Mouse (Mus musculus): ENCODE data around the gene Slc39a11. TPM values are rescaled to one million over a fixed set of nuclear protein-coding genes. Genes with fewer than 3 reads are reported as not detected.

Slc39a11 gene
- total and polyA plus RNA-seq, 3 experiments = 43.2 to 54.4 (median 51.0) TPM

DNA sequence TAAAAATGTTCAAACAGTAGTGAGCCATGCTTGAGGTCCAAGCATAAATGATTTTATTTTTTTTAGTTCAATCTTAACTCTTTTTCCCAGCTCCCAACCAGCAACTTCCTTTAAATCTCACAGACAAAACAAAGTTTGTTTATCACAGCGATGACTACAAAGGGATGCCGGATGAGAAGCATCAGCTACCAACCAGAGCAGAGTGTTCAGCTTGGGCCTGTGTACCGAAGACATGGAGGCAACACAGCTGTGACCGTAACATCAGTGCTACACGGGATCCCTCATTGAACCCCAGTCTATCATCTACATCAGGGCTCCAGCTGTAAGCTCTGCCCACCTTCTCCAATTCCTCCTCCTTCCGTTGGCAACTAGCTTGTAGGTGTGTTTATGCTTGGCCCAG, 213.6 kb downstream of the Slc39a11 start:
- in situ Hi-C loops (cut with MboI; ENCODE audit: low pct_ligation_motif_present, low pct_unique_long_range_greater_than_20kb, low sequenced_read_pairs) = no loop called here
- peaks cover 7% of the 10 kb centered on the region for H3K9me3 ChIP-seq (replicated peaks; ENCODE audit: low read length)

DNA sequence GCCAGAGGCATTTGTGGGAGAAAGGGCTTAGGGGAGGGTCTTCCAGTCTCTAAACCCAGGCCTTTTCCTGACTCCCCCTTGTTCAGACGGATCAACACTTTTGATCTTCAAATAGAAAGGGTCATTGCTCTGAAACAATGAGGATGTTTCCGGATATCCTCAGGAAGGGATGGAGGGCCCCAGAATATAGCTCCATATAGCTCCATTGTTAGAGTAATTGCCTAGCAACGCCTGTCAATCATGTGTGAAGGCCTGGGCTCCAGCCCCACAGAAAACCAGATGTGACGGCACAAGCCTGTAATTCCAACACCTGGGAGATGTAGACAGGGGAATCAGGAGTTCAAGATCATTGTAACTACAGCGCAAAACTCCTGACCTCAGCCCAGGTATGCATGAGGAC, 214.2 kb downstream of the Slc39a11 start:
- H3K9ac ChIP-seq (ENCODE audit: insufficient read depth, low read depth) = no peak overlapping the region
- H3K36me3 ChIP-seq (replicated peaks in 1 of 2; ENCODE audit: control insufficient read depth in 1 of 2, insufficient read depth in 1 of 2, low read length in 1 of 2) = peaks cover 7 to 41% of the 10 kb centered on the region in 2 experiments
- H3K4me1 ChIP-seq (ENCODE audit: control insufficient read depth in 1 of 2, insufficient read depth in 2 of 2) = peaks cover 0 to 29% of the 10 kb centered on the region in 2 experiments; a peak in 2 of 4 replicates
- no peak for DNase-seq (ENCODE audit: extremely low read depth)
- dilution Hi-C loops (cut with MboI; ENCODE audit: extremely low pct_ligation_motif_present, extremely low pct_unique_long_range_greater_than_20kb, low sequenced_read_pairs) = no loop called here
- no peaks in the 10 kb centered on the region for H3K79me2 ChIP-seq (replicated peaks; ENCODE audit: control insufficient read depth, extremely low read depth, insufficient read depth, poor library complexity, severe bottlenecking)
- no peaks in the 10 kb centered on the region for H3K27me3 ChIP-seq (replicated peaks)
- TF ChIP-seq CHD2 (IDR thresholded peaks at IDR 0.05; ENCODE audit: low read length) (no peak), PAX5 (IDR thresholded peaks at IDR 0.05; ENCODE audit: low read length) (no peak)
- H3K27ac ChIP-seq (ENCODE audit: insufficient read depth, low read depth) = no peak overlapping the region
- in situ Hi-C loops (cut with MboI; ENCODE audit: low pct_ligation_motif_present, low pct_unique_long_range_greater_than_20kb, low sequenced_read_pairs) = no loop called here
- peaks cover 3% of the 10 kb centered on the region for H3K9me3 ChIP-seq (replicated peaks; ENCODE audit: low read length)
- no peak overlapping the region for H3K4me3 ChIP-seq (replicated peaks in 1 of 3; ENCODE audit: low read depth in 2 of 3, low read length in 2 of 3, poor library complexity in 1 of 3)
- no peak overlapping the region for H3K4me2 ChIP-seq (ENCODE audit: insufficient read depth, low read depth, poor library complexity, severe bottlenecking)

More for the DNA sequence above, 213.6 kb downstream of the Slc39a11 start:
- Histone ChIP-seq H3K9ac (ENCODE audit: insufficient read depth, low read depth) (no peak overlapping the region), H3K27ac (ENCODE audit: insufficient read depth, low read depth) (no peak overlapping the region), H3K4me1 (ENCODE audit: control insufficient read depth in 1 of 2, insufficient read depth in 2 of 2) (peaks cover 0 to 26% of the 10 kb centered on the region in 2 experiments; a peak in 2 of 4 replicates), H3K79me2 (replicated peaks; ENCODE audit: control insufficient read depth, extremely low read depth, insufficient read depth, poor library complexity, severe bottlenecking) (no peaks in the 10 kb centered on the region), H3K4me3 (replicated peaks in 1 of 3; ENCODE audit: low read depth in 2 of 3, low read length in 2 of 3, poor library complexity in 1 of 3) (no peak overlapping the region), H3K36me3 (replicated peaks in 1 of 2; ENCODE audit: control insufficient read depth in 1 of 2, insufficient read depth in 1 of 2, low read length in 1 of 2) (peaks cover 7 to 47% of the 10 kb centered on the region in 2 experiments), H3K27me3 (replicated peaks) (no peaks in the 10 kb centered on the region), H3K4me2 (ENCODE audit: insufficient read depth, low read depth, poor library complexity, severe bottlenecking) (no peak overlapping the region)
- dilution Hi-C loops (cut with MboI; ENCODE audit: extremely low pct_ligation_motif_present, extremely low pct_unique_long_range_greater_than_20kb, low sequenced_read_pairs) = no loop called here
- DNase-seq (ENCODE audit: extremely low read depth) = no peak
- no peak for TF ChIP-seq RAD21 (IDR thresholded peaks at IDR 0.05; ENCODE audit: low read depth, low read length)
- no peak for TF ChIP-seq POLR2A (IDR thresholded peaks at IDR 0.05; ENCODE audit: low read depth, low read length)
- no peak for TF ChIP-seq PAX5 (IDR thresholded peaks at IDR 0.05; ENCODE audit: low read length)
- TF ChIP-seq KAT2A (IDR thresholded peaks at IDR 0.05; ENCODE audit: insufficient replicate concordance, low read length) = no peak
- no peak for TF ChIP-seq NELFE (IDR thresholded peaks at IDR 0.05; ENCODE audit: low read depth, low read length)
- no peak for TF ChIP-seq TBP (conservative IDR thresholded peaks at IDR 0.05; ENCODE audit: low read depth, low read length)
- TF ChIP-seq MEF2A (IDR thresholded peaks at IDR 0.05; ENCODE audit: borderline replicate concordance, low read depth, low read length) = no peak
- TF ChIP-seq CTCF (conservative IDR thresholded peaks at IDR 0.05 in 1 of 2, IDR thresholded peaks at IDR 0.05 in 1 of 2; ENCODE audit: low read depth in 2 of 2, low read length in 2 of 2) = no peak
- TF ChIP-seq ZKSCAN1 (IDR thresholded peaks at IDR 0.05; ENCODE audit: borderline replicate concordance, low read depth, low read length) = no peak
- TF ChIP-seq ZNF384 (IDR thresholded peaks at IDR 0.05; ENCODE audit: low read depth, low read length) = no peak
- TF ChIP-seq IRF4 (IDR thresholded peaks at IDR 0.05; ENCODE audit: low read depth, low read length) = no peak
- TF ChIP-seq ETS1 (conservative IDR thresholded peaks at IDR 0.05; ENCODE audit: low read depth, low read length) = no peak
- TF ChIP-seq MAFK (IDR thresholded peaks at IDR 0.05; ENCODE audit: insufficient replicate concordance, low read length) = no peak
- TF ChIP-seq ZMIZ1 (IDR thresholded peaks at IDR 0.05; ENCODE audit: low read depth, low read length) = no peak
- TF ChIP-seq ELF1 (IDR thresholded peaks at IDR 0.05; ENCODE audit: low read depth, low read length) = no peak
- TF ChIP-seq GABPA (IDR thresholded peaks at IDR 0.05; ENCODE audit: insufficient replicate concordance, low read depth, low read length) = no peak
- no peak for TF ChIP-seq HCFC1 (IDR thresholded peaks at IDR 0.05; ENCODE audit: low read depth, low read length)
- TF ChIP-seq MYC (IDR thresholded peaks at IDR 0.05; ENCODE audit: low read depth, low read length) = no peak
- no peak for TF ChIP-seq MXI1 (IDR thresholded peaks at IDR 0.05; ENCODE audit: low read depth, low read length)
- no peak for TF ChIP-seq E2F4 (IDR thresholded peaks at IDR 0.05; ENCODE audit: insufficient replicate concordance, low read depth, low read length)

Data from CH12.LX (cell line).